ENCODE assay signal across 15 mouse cellular contexts in genomic region chr6:87806857-87807256, GRCm38 (mm10). TPM values are rescaled to one million over a fixed set of nuclear protein-coding genes. Genes with fewer than 3 reads are reported as not detected.
DNase-seq lines count a peak whose midpoint lies in the region; ATAC-seq and TF ChIP-seq lines count a peak whose summit lies in the region.
"Had no signal": no experiment of that assay in that cellular context is flagged by ENCODE, and none has a peak within 500 bp of the region (broad histone marks: within the 10 kb centered on the region; RNA-seq: fewer than 3 reads in every experiment).

No protein-coding gene starts in this region.

- no peak overlapping the region for H3K9ac ChIP-seq in heart, adult 2 months (ENCODE audit: low read depth, low read length)
- H3K9ac ChIP-seq in liver, embryonic 13.5 days, result peak overlapping the region; percentile 49
- no peak overlapping the region for H3K9ac ChIP-seq in hindbrain, postnatal 0 days (replicated peaks; ENCODE audit: low read length)
- H3K9ac ChIP-seq: limb, embryonic 15.5 days; neural tube, embryonic 15.5 days had no signal

- no peaks in the 10 kb centered on the region for H3K9me3 ChIP-seq in megakaryocyte, embryonic 14.5 days
- H3K9me3 ChIP-seq in liver, embryonic 13.5 days (replicated peaks), result no peaks in the 10 kb centered on the region
- H3K9me3 ChIP-seq in hindbrain, postnatal 0 days (ENCODE audit: low read length), result no peaks in the 10 kb centered on the region
- H3K9me3 ChIP-seq: limb, embryonic 15.5 days; neural tube, embryonic 15.5 days had no signal

- no peaks in the 10 kb centered on the region for H3K27me3 ChIP-seq in heart, adult 2 months (ENCODE audit: control insufficient read depth, insufficient read depth, low read length)
- no peaks in the 10 kb centered on the region for H3K27me3 ChIP-seq in megakaryocyte, embryonic 14.5 days (replicated peaks)
- no peaks in the 10 kb centered on the region for H3K27me3 ChIP-seq in liver, embryonic 13.5 days
- H3K27me3 ChIP-seq in splenic B cell, adult 2 months (ENCODE audit: control insufficient read depth, insufficient read depth, low read length, poor library complexity, severe bottlenecking), result no peaks in the 10 kb centered on the region
- H3K27me3 ChIP-seq in hindbrain, postnatal 0 days (ENCODE audit: insufficient read depth, low read length), result no peaks in the 10 kb centered on the region
- H3K27me3 ChIP-seq: limb, embryonic 15.5 days; neural tube, embryonic 15.5 days had no signal

- H3K4me2 ChIP-seq in liver, embryonic 13.5 days, result peak overlapping the region; percentile 23; the same call in 1 of the 2 replicates
- H3K4me2 ChIP-seq in hindbrain, postnatal 0 days (ENCODE audit: low read depth, low read length), result no peak overlapping the region
- H3K4me2 ChIP-seq: limb, embryonic 15.5 days; neural tube, embryonic 15.5 days had no signal

- H3K4me1 ChIP-seq in heart, adult 2 months (ENCODE audit: control insufficient read depth, insufficient read depth, low read length), result peaks cover 15% of the 10 kb centered on the region
- H3K4me1 ChIP-seq in megakaryocyte, embryonic 14.5 days, result peaks cover 83% of the 10 kb centered on the region
- H3K4me1 ChIP-seq in liver, embryonic 13.5 days (replicated peaks), result peaks cover 74% of the 10 kb centered on the region
- H3K4me1 ChIP-seq in hindbrain, postnatal 0 days (ENCODE audit: insufficient read depth, low read length), result peaks cover 10% of the 10 kb centered on the region

- no peak for TF ChIP-seq EP300 in heart, adult 2 months (IDR thresholded peaks at IDR 0.05; ENCODE audit: insufficient read depth, low read depth, low read length)

- H3K36me3 ChIP-seq in heart, adult 2 months (ENCODE audit: control insufficient read depth, insufficient read depth, low read length), result peaks cover 2% of the 10 kb centered on the region; the same call in 1 of the 2 replicates
- peaks cover 59% of the 10 kb centered on the region for H3K36me3 ChIP-seq in megakaryocyte, embryonic 14.5 days (replicated peaks; ENCODE audit: low read length)
- H3K36me3 ChIP-seq in liver, embryonic 13.5 days, result peaks cover 40% of the 10 kb centered on the region
- H3K36me3 ChIP-seq in splenic B cell, adult 2 months (ENCODE audit: control insufficient read depth, insufficient read depth, low read length, poor library complexity, severe bottlenecking), result no peaks in the 10 kb centered on the region; the same call in 1 of the 2 replicates
- H3K36me3 ChIP-seq in hindbrain, postnatal 0 days (ENCODE audit: insufficient read depth, low read length), result no peaks in the 10 kb centered on the region
- H3K36me3 ChIP-seq: neural tube, embryonic 15.5 days had no signal

- no peak for TF ChIP-seq POLR2A in heart, adult 2 months (IDR thresholded peaks at IDR 0.05; ENCODE audit: insufficient read depth, low read depth, low read length)

- no peak overlapping the region for H3K4me3 ChIP-seq in heart, adult 2 months
- H3K4me3 ChIP-seq in megakaryocyte, embryonic 14.5 days (replicated peaks), result peak overlapping the region; percentile 25
- no peak overlapping the region for H3K4me3 ChIP-seq in liver, embryonic 13.5 days (replicated peaks)
- no peak overlapping the region for H3K4me3 ChIP-seq in hindbrain, postnatal 0 days (ENCODE audit: low read length)
- H3K4me3 ChIP-seq: left cerebral cortex, adult 2 months; limb, embryonic 15.5 days; neural tube, embryonic 15.5 days had no signal

- DNase-seq in heart, adult 11 months, result peak; percentile 89
- DNase-seq in heart, adult 2 months, result no peak
- DNase-seq in liver, embryonic 13.5 days, result no peak
- DNase-seq in splenic B cell, adult 2 months (ENCODE audit: low read depth, low spot score), result peak; percentile 22
- DNase-seq in hindbrain, postnatal 0 days (ENCODE audit: low spot score), result no peak
- DNase-seq: cerebellum, postnatal 10 days; heart, postnatal 36 days; lung, postnatal 4 days had no signal

- 33% methylated on average over 2 of the region's 2 CpGs for WGBS in heart, adult 2 months
- 60% methylated on average over 2 of the region's 2 CpGs for WGBS in liver, embryonic 13.5 days (ENCODE audit: insufficient replicate concordance)
- WGBS in hindbrain, postnatal 0 days, result 54% methylated on average over 2 of the region's 2 CpGs

- TF ChIP-seq CTCF in heart, adult 2 months (IDR thresholded peaks at IDR 0.05), result no peak
- TF ChIP-seq CTCF in hindbrain, postnatal 0 days (IDR thresholded peaks at IDR 0.05; ENCODE audit: low read depth), result no peak

- H3K79me2 ChIP-seq in heart, adult 2 months (replicated peaks; ENCODE audit: control insufficient read depth, insufficient read depth, low read length), result peaks cover 4% of the 10 kb centered on the region

- H3K27ac ChIP-seq in heart, adult 2 months, result no peak overlapping the region
- peak overlapping the region; percentile 74 for H3K27ac ChIP-seq in liver, embryonic 13.5 days
- no peak overlapping the region for H3K27ac ChIP-seq in hindbrain, postnatal 0 days
- H3K27ac ChIP-seq: left cerebral cortex, adult 2 months; limb, embryonic 15.5 days; neural tube, embryonic 15.5 days had no signal

- ATAC-seq in megakaryocyte, adult 5-6 weeks (ENCODE audit: poor library complexity, severe bottlenecking), result no peak
- no peak for ATAC-seq in liver, embryonic 13.5 days (ENCODE audit: low read depth)
- no peak for ATAC-seq in hindbrain, postnatal 0 days
- ATAC-seq: CD4-positive, CD25-positive, alpha-beta regulatory T cell, adult 4 months had no signal

- intact Hi-C loops in heart, adult 2 months (cut with DNase I), result no loop called here

RNA-seq across cellular contexts. Expression of gene Rab43, which starts 5.1 kb away (rescaled TPM):
- 10 to 100 TPM; 11.1 to 11.6 TPM for total RNA-seq in heart, adult 2 months (2021)
- polyA plus RNA-seq in heart, adult 2 months (2012; rRNA removed), result 12.2 and 17.6 TPM in 2 replicates
- polyA plus RNA-seq in megakaryocyte, embryonic 14.5 days (2012; ENCODE audit: insufficient read depth, low replicate concordance), result 27.5 and 77.6 TPM in 2 replicates
- total RNA-seq in megakaryocyte, adult 5-6 weeks (2015), result 36.4 and 40.7 TPM in 2 replicates
- 12.7 and 13.3 TPM in 2 replicates for total RNA-seq in megakaryocyte, adult 5-6 weeks (2017)
- 20.6 and 24.1 TPM in 2 replicates for polyA plus RNA-seq in liver, embryonic 13.5 days (2015; fragmentation: Nextera tagmentation; extraction: Ambion mirVana)
- 18.6 and 27.3 TPM in 2 replicates for total RNA-seq in hindbrain, postnatal 0 days (2014; rRNA removed)
- 7.4 and 8.0 TPM in 2 replicates for polyA plus RNA-seq in hindbrain, postnatal 0 days (2015; fragmentation: Nextera tagmentation; extraction: Ambion mirVana)

RNA-seq across cellular contexts. Expression of gene Gm45140, which starts 28.7 kb away (rescaled TPM):
- total RNA-seq in heart, adult 2 months (2021), result 1 to 10 TPM in 1 of 2 experiments, under 1 TPM in 1; 0.23 to 1.4 TPM
- 0.16 and 0.79 TPM in 2 replicates for polyA plus RNA-seq in heart, adult 2 months (2012; rRNA removed)
- 13.2 TPM in 1 of 2 replicates, not detected in the other for polyA plus RNA-seq in megakaryocyte, embryonic 14.5 days (2012; ENCODE audit: insufficient read depth, low replicate concordance)
- total RNA-seq in megakaryocyte, adult 5-6 weeks (2015), result 2.5 and 6.0 TPM in 2 replicates
- 25.6 and 28.7 TPM in 2 replicates for total RNA-seq in megakaryocyte, adult 5-6 weeks (2017)
- polyA plus RNA-seq in liver, embryonic 13.5 days (2015; fragmentation: Nextera tagmentation; extraction: Ambion mirVana), result 3.5 and 5.8 TPM in 2 replicates
- 0.54 TPM in 1 of 2 replicates, not detected in the other for total RNA-seq in hindbrain, postnatal 0 days (2014; rRNA removed)
- 1.5 and 2.0 TPM in 2 replicates for polyA plus RNA-seq in hindbrain, postnatal 0 days (2015; fragmentation: Nextera tagmentation; extraction: Ambion mirVana)

RNA-seq across cellular contexts. Expression of gene Gp9, which starts 29.0 kb away (rescaled TPM):
- total RNA-seq in heart, adult 2 months (2021), result 1 to 10 TPM in 1 of 2 experiments, under 1 TPM in 1; 0.94 to 5.8 TPM
- 2.6 and 9.9 TPM in 2 replicates for polyA plus RNA-seq in heart, adult 2 months (2012; rRNA removed)
- polyA plus RNA-seq in megakaryocyte, embryonic 14.5 days (2012; ENCODE audit: insufficient read depth, low replicate concordance), result 2,862 and 6,438 TPM in 2 replicates
- 0.16 and 1.2 TPM in 2 replicates for total RNA-seq in megakaryocyte, adult 5-6 weeks (2015)
- 0.59 TPM in 1 of 2 replicates, not detected in the other for total RNA-seq in megakaryocyte, adult 5-6 weeks (2017)
- polyA plus RNA-seq in liver, embryonic 13.5 days (2015; fragmentation: Nextera tagmentation; extraction: Ambion mirVana), result 32.7 and 35.6 TPM in 2 replicates
- total RNA-seq in hindbrain, postnatal 0 days (2014; rRNA removed), result 0.32 TPM in 1 of 2 replicates, not detected in the other
- polyA plus RNA-seq in hindbrain, postnatal 0 days (2015; fragmentation: Nextera tagmentation; extraction: Ambion mirVana), result 0.20 and 0.34 TPM in 2 replicates
- total RNA-seq: granulocyte monocyte progenitor cell, adult 5-6 weeks had no signal
- polyA plus RNA-seq: CD4-positive, CD25-positive, alpha-beta regulatory T cell, adult 4 months had no signal

RNA-seq across cellular contexts. Expression of gene Isy1, which starts 31.7 kb away (rescaled TPM):
- 10 to 100 TPM; 22.3 to 22.8 TPM for total RNA-seq in heart, adult 2 months (2021)
- polyA plus RNA-seq in heart, adult 2 months (2012; rRNA removed), result 7.3 and 15.1 TPM in 2 replicates
- polyA plus RNA-seq in megakaryocyte, embryonic 14.5 days (2012; ENCODE audit: insufficient read depth, low replicate concordance), result 5.6 and 34.7 TPM in 2 replicates
- 10.2 and 16.7 TPM in 2 replicates for total RNA-seq in megakaryocyte, adult 5-6 weeks (2015)
- 94.0 and 120 TPM in 2 replicates for total RNA-seq in megakaryocyte, adult 5-6 weeks (2017)
- polyA plus RNA-seq in liver, embryonic 13.5 days (2015; fragmentation: Nextera tagmentation; extraction: Ambion mirVana), result 51.5 and 63.6 TPM in 2 replicates
- 7.9 and 11.3 TPM in 2 replicates for total RNA-seq in hindbrain, postnatal 0 days (2014; rRNA removed)
- 27.4 and 31.5 TPM in 2 replicates for polyA plus RNA-seq in hindbrain, postnatal 0 days (2015; fragmentation: Nextera tagmentation; extraction: Ambion mirVana)

RNA-seq across cellular contexts. Expression of gene Cnbp, which starts 44.0 kb away (rescaled TPM):
- total RNA-seq in heart, adult 2 months (2021), result 100 to 1,000 TPM; 303 to 355 TPM
- 201 and 451 TPM in 2 replicates for polyA plus RNA-seq in heart, adult 2 months (2012; rRNA removed)
- polyA plus RNA-seq in megakaryocyte, embryonic 14.5 days (2012; ENCODE audit: insufficient read depth, low replicate concordance), result 44.0 and 59.4 TPM in 2 replicates
- total RNA-seq in megakaryocyte, adult 5-6 weeks (2015), result 264 and 268 TPM in 2 replicates
- 389 and 399 TPM in 2 replicates for total RNA-seq in megakaryocyte, adult 5-6 weeks (2017)
- polyA plus RNA-seq in liver, embryonic 13.5 days (2015; fragmentation: Nextera tagmentation; extraction: Ambion mirVana), result 786 and 880 TPM in 2 replicates
- total RNA-seq in hindbrain, postnatal 0 days (2014; rRNA removed), result 196 and 209 TPM in 2 replicates
- 660 and 682 TPM in 2 replicates for polyA plus RNA-seq in hindbrain, postnatal 0 days (2015; fragmentation: Nextera tagmentation; extraction: Ambion mirVana)

Comparison
In these comparisons a context has a peak if more than half of its experiments do, and no peak if none do; other contexts are left out.
1. DNase-seq: peak in heart, adult 11 months (single experiment) and splenic B cell, adult 2 months (single experiment); none in heart, adult 2 months (0 of 2), liver, embryonic 13.5 days (single experiment) and hindbrain, postnatal 0 days (single experiment).
2. RNA of gene Gp9, which starts 29.0 kb away (polyA plus RNA-seq): 2,862 to 6,438 TPM in megakaryocyte, embryonic 14.5 days; 32.7 to 35.6 TPM in liver, embryonic 13.5 days, 2.6 to 9.9 TPM in heart, adult 2 months and 0.20 to 0.34 TPM in hindbrain, postnatal 0 days; every median in the first group is over 10 times any median in the second.